Mouse (Mus musculus) heart, embryonic 10.5 days (tissue): ENCODE measurements around the gene Pdcd7. TPM values are rescaled to one million over a fixed set of nuclear protein-coding genes. Genes with fewer than 3 reads are reported as not detected.

Source experiments
- DNase-seq: peaks from one replicate; pipeline ENCODE4 v3.0.0-alpha.2; 2017; ENCODE audit warnings: low spot score
- H3K27ac ChIP-seq: fragments of 300-500 bp; sonication (generic); 2 replicates; pipeline ENCODE4 v1.5.1; 2016; ENCODE audit warnings: mild to moderate bottlenecking
- H3K27me3 ChIP-seq: fragments of 300-500 bp; sonication (generic); 2 replicates; pipeline ENCODE4 v1.6.1; 2016; ENCODE audit warnings: mild to moderate bottlenecking; ENCODE audit not compliant: poor library complexity, insufficient read depth, severe bottlenecking
- H3K36me3 ChIP-seq: fragments of 300-500 bp; sonication (generic); 2 replicates; pipeline ENCODE4 v1.6.1; 2016; ENCODE audit warnings: mild to moderate bottlenecking, moderate library complexity
- H3K4me1 ChIP-seq: fragments of 300-500 bp; sonication (generic); 2 replicates; pipeline ENCODE4 v1.6.1; 2016; ENCODE audit warnings: mild to moderate bottlenecking
- H3K4me3 ChIP-seq: fragments of 300-500 bp; sonication (generic); 2 replicates; pipeline ENCODE4 v1.5.1; 2016; ENCODE audit warnings: mild to moderate bottlenecking, moderate library complexity
- H3K9me3 ChIP-seq: fragments of 300-500 bp; sonication (generic); 2 replicates; pipeline ENCODE4 v1.6.1; 2016; ENCODE audit warnings: mild to moderate bottlenecking, moderate library complexity
- WGBS: fragments of 180-500 bp; shearing (Covaris S2); methylation state at CpG from one replicate; pipeline ENCODE4 v1.1.7; 2016; 5-methylcytosine and 5-hydroxymethylcytosine counted together
- polyA plus RNA-seq: library from polyadenylated mRNA; unstranded; fragments of >200 nt; fragmentation: Nextera tagmentation; extraction: Ambion mirVana; gene quantifications from 2 replicates; pipeline ENCODE4 v1.2.1, GENCODE M21; 2016

Pdcd7 gene
- polyA plus RNA-seq, result 5.6 and 7.8 TPM in 2 replicates

- no peaks in the 10 kb centered on the region for H3K27me3 ChIP-seq
- WGBS, result 1% methylated on average over 50 of the region's 59 CpGs
- H3K27ac ChIP-seq, result peak within 1 kb of the TSS; percentile 96
These were observed at the start of gene Pdcd7 for GRCm38 (mm10) chr9:65345854-65346475. TSS of gene Pdcd7 (plus strand) at chr9:65346104.

GRCm38 (mm10) chr9:65297056-65297455, 48.8 kb upstream of the Pdcd7 start:
- Histone ChIP-seq H3K9me3 (no peaks in the 10 kb centered on the region), H3K4me1 (peaks cover 10% of the 10 kb centered on the region), H3K36me3 (peaks cover 33% of the 10 kb centered on the region), H3K27ac (no peak overlapping the region), H3K4me3 (no peak overlapping the region), H3K27me3 (no peaks in the 10 kb centered on the region)
- no peak for DNase-seq
- WGBS, result 94% methylated on average over 2 of the region's 2 CpGs

More at GRCm38 (mm10) chr9:65345854-65346475, at the start of gene Pdcd7:
- no peaks in the 10 kb centered on the region for H3K36me3 ChIP-seq
- no peaks in the 10 kb centered on the region for H3K9me3 ChIP-seq
- DNase-seq, result peak; percentile 97
- peak within 1 kb of the TSS; percentile 84 for H3K4me3 ChIP-seq
- H3K4me1 ChIP-seq, result peaks cover 13% of the 10 kb centered on the region

GRCm38 (mm10) chr9:65298761-65299160, 47.1 kb upstream of the Pdcd7 start:
- 0 out of 2 replicates have a peak, but pooled peaks cover 5% of the 10 kb centered on the region for H3K4me1 ChIP-seq
- H3K27ac ChIP-seq, result no peak overlapping the region
- H3K36me3 ChIP-seq, result peaks cover 50% of the 10 kb centered on the region
- H3K27me3 ChIP-seq, result no peaks in the 10 kb centered on the region
- H3K4me3 ChIP-seq, result no peak overlapping the region
- WGBS, result 82% methylated on average over 3 of the region's 3 CpGs
- DNase-seq, result no peak
- no peaks in the 10 kb centered on the region for H3K9me3 ChIP-seq

GRCm38 (mm10) chr9:65299650-65300049, 46.3 kb upstream of the Pdcd7 start:
- Histone ChIP-seq H3K27me3 (no peaks in the 10 kb centered on the region), H3K4me1 (0 out of 2 replicates have a peak, but pooled peaks cover 5% of the 10 kb centered on the region), H3K36me3 (peaks cover 57% of the 10 kb centered on the region), H3K27ac (no peak overlapping the region), H3K4me3 (no peak overlapping the region), H3K9me3 (no peaks in the 10 kb centered on the region)
- WGBS, result 94% methylated on average over 7 of the region's 7 CpGs
- DNase-seq, result no peak

GRCm38 (mm10) chr9:65302327-65302983, 43.4 kb upstream of the Pdcd7 start:
- no peaks in the 10 kb centered on the region for H3K9me3 ChIP-seq
- H3K36me3 ChIP-seq, result peaks cover 71% of the 10 kb centered on the region
- no peak for DNase-seq
- no peaks in the 10 kb centered on the region for H3K27me3 ChIP-seq
- H3K27ac ChIP-seq, result no peak overlapping the region
- no peaks in the 10 kb centered on the region for H3K4me1 ChIP-seq
- 81% methylated on average over 4 of the region's 4 CpGs for WGBS
- no peak overlapping the region for H3K4me3 ChIP-seq

GRCm38 (mm10) chr9:65303586-65303985, 42.3 kb upstream of the Pdcd7 start:
- WGBS, result 96% methylated on average over 4 of the region's 4 CpGs

GRCm38 (mm10) chr9:65304300-65304699, 41.6 kb upstream of the Pdcd7 start:
- Histone ChIP-seq H3K27me3 (no peaks in the 10 kb centered on the region), H3K9me3 (no peaks in the 10 kb centered on the region), H3K36me3 (peaks cover 81% of the 10 kb centered on the region), H3K4me1 (no peaks in the 10 kb centered on the region), H3K4me3 (no peak overlapping the region), H3K27ac (no peak overlapping the region)
- 81% methylated on average over 4 of the region's 4 CpGs for WGBS
- no peak for DNase-seq

More at GRCm38 (mm10) chr9:65303586-65303985, 42.3 kb upstream of the Pdcd7 start:
- H3K4me1 ChIP-seq, result no peaks in the 10 kb centered on the region
- H3K36me3 ChIP-seq, result peaks cover 75% of the 10 kb centered on the region
- H3K4me3 ChIP-seq, result no peak overlapping the region
- no peak overlapping the region for H3K27ac ChIP-seq
- H3K27me3 ChIP-seq, result no peaks in the 10 kb centered on the region
- no peaks in the 10 kb centered on the region for H3K9me3 ChIP-seq
- DNase-seq, result no peak

GRCm38 (mm10) chr9:65306672-65307071, 39.2 kb upstream of the Pdcd7 start:
- H3K9me3 ChIP-seq, result no peaks in the 10 kb centered on the region
- H3K4me3 ChIP-seq, result no peak overlapping the region
- DNase-seq, result peak; percentile 35
- 92% methylated on average over 2 of the region's 2 CpGs for WGBS
- H3K36me3 ChIP-seq, result peaks cover 75% of the 10 kb centered on the region
- no peaks in the 10 kb centered on the region for H3K4me1 ChIP-seq
- H3K27me3 ChIP-seq, result no peaks in the 10 kb centered on the region
- no peak overlapping the region for H3K27ac ChIP-seq

- no peak for DNase-seq
- no peaks in the 10 kb centered on the region for H3K4me1 ChIP-seq
- no peaks in the 10 kb centered on the region for H3K9me3 ChIP-seq
- WGBS, result 87% methylated on average over 1 of the region's 1 CpGs
- H3K36me3 ChIP-seq, result peaks cover 73% of the 10 kb centered on the region
- no peaks in the 10 kb centered on the region for H3K27me3 ChIP-seq
- H3K27ac ChIP-seq, result no peak overlapping the region
- H3K4me3 ChIP-seq, result no peak overlapping the region
These were observed 37.9 kb upstream of the Pdcd7 start for GRCm38 (mm10) chr9:65308011-65308410.

GRCm38 (mm10) chr9:65312669-65313357, 33.1 kb upstream of the Pdcd7 start:
- no peaks in the 10 kb centered on the region for H3K4me1 ChIP-seq
- no peaks in the 10 kb centered on the region for H3K9me3 ChIP-seq
- no peak overlapping the region for H3K4me3 ChIP-seq
- DNase-seq, result peak; percentile 76
- no peaks in the 10 kb centered on the region for H3K27me3 ChIP-seq
- H3K27ac ChIP-seq, result no peak overlapping the region
- 92% methylated on average over 4 of the region's 4 CpGs for WGBS
- H3K36me3 ChIP-seq, result peaks cover 61% of the 10 kb centered on the region

GRCm38 (mm10) chr9:65313846-65314245, 32.1 kb upstream of the Pdcd7 start:
- H3K4me3 ChIP-seq, result no peak overlapping the region
- peak; percentile 33 for DNase-seq
- 91% methylated on average over 1 of the region's 1 CpGs for WGBS
- no peaks in the 10 kb centered on the region for H3K27me3 ChIP-seq
- H3K4me1 ChIP-seq, result no peaks in the 10 kb centered on the region
- H3K27ac ChIP-seq, result no peak overlapping the region
- peaks cover 60% of the 10 kb centered on the region for H3K36me3 ChIP-seq
- H3K9me3 ChIP-seq, result no peaks in the 10 kb centered on the region

- no peaks in the 10 kb centered on the region for H3K27me3 ChIP-seq
- no peak overlapping the region for H3K27ac ChIP-seq
- no peaks in the 10 kb centered on the region for H3K4me1 ChIP-seq
- no peak for DNase-seq
- peaks cover 72% of the 10 kb centered on the region for H3K36me3 ChIP-seq
- WGBS, result 90% methylated on average over 11 of the region's 11 CpGs
- no peaks in the 10 kb centered on the region for H3K9me3 ChIP-seq
- no peak overlapping the region for H3K4me3 ChIP-seq
These were observed 23.5 kb upstream of the Pdcd7 start for GRCm38 (mm10) chr9:65322255-65322900.

GRCm38 (mm10) chr9:65325971-65326370, 19.9 kb upstream of the Pdcd7 start:
- H3K36me3 ChIP-seq, result peaks cover 74% of the 10 kb centered on the region
- H3K9me3 ChIP-seq, result no peaks in the 10 kb centered on the region
- H3K4me1 ChIP-seq, result no peaks in the 10 kb centered on the region
- H3K4me3 ChIP-seq, result no peak overlapping the region
- DNase-seq, result peak; percentile 27
- no peaks in the 10 kb centered on the region for H3K27me3 ChIP-seq
- H3K27ac ChIP-seq, result no peak overlapping the region
